Mouse (Mus musculus) limb, embryonic 10.5 days (tissue): ENCODE data around the gene Lrrtm3. TPM values are rescaled to one million over a fixed set of nuclear protein-coding genes. Genes with fewer than 3 reads are reported as not detected.

Source experiments
- DNase-seq: peaks from one replicate; pipeline ENCODE4 v3.0.0-alpha.2; 2017; ENCODE audit warnings: low spot score
- H3K27ac ChIP-seq: fragments of 300-500 bp; sonication (generic); 2 replicates; pipeline ENCODE4 v1.5.1; 2016; ENCODE audit warnings: mild to moderate bottlenecking
- H3K27me3 ChIP-seq: fragments of 300-500 bp; sonication (generic); 2 replicates; pipeline ENCODE4 v1.6.1; 2016; ENCODE audit warnings: low read depth, mild to moderate bottlenecking; ENCODE audit not compliant: poor library complexity, severe bottlenecking
- H3K36me3 ChIP-seq: fragments of 300-500 bp; sonication (generic); 2 replicates; pipeline ENCODE4 v1.6.1; 2016; ENCODE audit warnings: mild to moderate bottlenecking, moderate library complexity
- H3K4me1 ChIP-seq: fragments of 300-500 bp; sonication (generic); 2 replicates; pipeline ENCODE4 v1.6.1; 2016
- H3K4me3 ChIP-seq: fragments of 300-500 bp; sonication (generic); 2 replicates; pipeline ENCODE4 v1.5.1; 2016; ENCODE audit warnings: mild to moderate bottlenecking, moderate library complexity
- H3K9me3 ChIP-seq: fragments of 300-500 bp; sonication (generic); replicated peaks from 2 replicates; pipeline ENCODE4 v1.6.1; 2016; ENCODE audit warnings: mild to moderate bottlenecking
- WGBS: fragments of 180-500 bp; shearing (Covaris S2); methylation state at CpG from one replicate; pipeline ENCODE4 v1.1.7; 2016; 5-methylcytosine and 5-hydroxymethylcytosine counted together
- polyA plus RNA-seq: library from polyadenylated mRNA; unstranded; fragments of >200 nt; fragmentation: Nextera tagmentation; extraction: Ambion mirVana; gene quantifications from 2 replicates; pipeline ENCODE4 v1.2.1, GENCODE M21; 2016

Gene Lrrtm3
- polyA plus RNA-seq, 1 experiment from 2014 or later, result 0.53 TPM

- Histone ChIP-seq H3K36me3 (no peaks in the 10 kb centered on the region), H3K9me3 (no peaks in the 10 kb centered on the region), H3K4me1 (no peaks in the 10 kb centered on the region), H3K27ac (no peak overlapping the region), H3K4me3 (no peak overlapping the region), H3K27me3 (no peaks in the 10 kb centered on the region)
- DNase-seq, result no peak
- 97% methylated on average over 1 of the region's 1 CpGs for WGBS
These were observed 69.7 kb downstream of the Lrrtm3 start for GRCm38 (mm10) chr10:64020347-64020746.

- Histone ChIP-seq H3K27me3 (no peaks in the 10 kb centered on the region), H3K4me1 (no peaks in the 10 kb centered on the region), H3K4me3 (no peak overlapping the region), H3K36me3 (no peaks in the 10 kb centered on the region), H3K27ac (no peak overlapping the region), H3K9me3 (no peaks in the 10 kb centered on the region)
- 90% methylated on average over 9 of the region's 9 CpGs for WGBS
- no peak for DNase-seq
These were observed 88.1 kb downstream of the Lrrtm3 start for GRCm38 (mm10) chr10:64001996-64002395.

GRCm38 (mm10) chr10:64001531-64001930, 88.5 kb downstream of the Lrrtm3 start:
- 69% methylated on average over 6 of the region's 6 CpGs for WGBS
- Histone ChIP-seq H3K27me3 (no peaks in the 10 kb centered on the region), H3K4me3 (no peak overlapping the region), H3K27ac (no peak overlapping the region), H3K36me3 (no peaks in the 10 kb centered on the region), H3K4me1 (no peaks in the 10 kb centered on the region), H3K9me3 (no peaks in the 10 kb centered on the region)
- peak; percentile 43 for DNase-seq

DNA sequence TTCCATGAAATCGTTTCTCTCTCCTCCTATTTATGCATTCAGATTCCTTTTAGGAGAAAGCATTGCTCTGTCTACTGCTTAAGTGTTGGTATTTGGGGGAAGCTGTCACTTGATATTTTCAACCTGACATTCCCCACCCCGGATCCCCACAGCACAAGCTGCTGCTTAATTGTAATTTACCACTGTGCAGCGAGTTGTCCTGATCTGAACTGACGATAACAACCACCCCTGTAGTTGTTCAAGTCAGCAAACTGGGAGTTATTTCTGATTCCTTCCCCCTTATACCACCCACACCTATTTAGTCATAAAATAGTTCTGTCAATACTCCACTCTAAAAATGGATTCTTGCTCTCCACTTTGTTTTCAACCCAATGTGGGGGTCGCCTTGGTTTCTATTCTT, 95.8 kb downstream of the Lrrtm3 start:
- no peaks in the 10 kb centered on the region for H3K36me3 ChIP-seq
- H3K4me1 ChIP-seq, result no peaks in the 10 kb centered on the region
- H3K4me3 ChIP-seq, result no peak overlapping the region
- DNase-seq, result no peak
- H3K27me3 ChIP-seq, result no peaks in the 10 kb centered on the region
- no peaks in the 10 kb centered on the region for H3K9me3 ChIP-seq
- 83% methylated on average over 5 of the region's 5 CpGs for WGBS
- no peak overlapping the region for H3K27ac ChIP-seq

DNA sequence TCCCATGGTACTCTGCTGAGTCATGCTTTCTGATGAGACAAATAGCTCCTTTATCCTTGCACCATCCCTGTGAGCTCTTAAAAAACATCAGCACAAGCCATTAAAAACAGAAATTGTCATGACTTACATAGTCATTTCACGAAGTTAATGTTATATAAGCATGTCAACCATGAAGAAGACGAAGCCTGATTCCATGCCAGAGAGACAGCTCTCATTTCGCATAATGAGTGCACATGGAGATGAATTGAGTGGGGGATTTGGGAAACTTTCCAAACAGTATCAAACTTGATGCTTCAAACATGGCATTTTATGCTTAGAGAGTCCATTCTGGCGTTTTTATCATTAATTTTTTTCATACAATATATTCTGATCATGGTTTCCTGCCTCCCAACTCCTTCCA, 104.5 kb downstream of the Lrrtm3 start:
- Histone ChIP-seq H3K36me3 (no peaks in the 10 kb centered on the region), H3K27ac (no peak overlapping the region), H3K9me3 (no peaks in the 10 kb centered on the region), H3K4me3 (no peak overlapping the region), H3K27me3 (no peaks in the 10 kb centered on the region), H3K4me1 (no peaks in the 10 kb centered on the region)
- no peak for DNase-seq
- WGBS, result 83% methylated on average over 4 of the region's 4 CpGs

DNA sequence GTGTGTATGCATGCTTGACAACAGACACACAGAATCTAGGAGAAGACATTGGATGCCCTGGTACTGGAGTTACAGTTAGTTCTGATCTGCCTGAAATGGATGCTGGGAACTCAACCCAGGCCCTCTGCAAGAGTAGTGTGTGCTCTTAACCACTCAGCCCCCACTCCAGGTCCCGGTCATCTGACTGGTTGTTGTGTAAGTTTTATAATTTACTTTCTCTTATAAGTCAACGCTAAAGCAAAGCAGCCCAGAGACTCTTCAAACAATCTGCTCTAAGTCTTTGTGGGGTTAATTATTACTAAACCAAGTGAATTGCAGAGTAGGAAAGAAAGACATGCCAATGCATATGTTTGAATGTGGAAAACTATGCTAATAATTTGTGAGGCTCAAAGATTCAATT, 110.7 kb downstream of the Lrrtm3 start:
- no peak for DNase-seq
- peaks cover 11% of the 10 kb centered on the region; the same call in 1 of the 2 replicates for H3K4me1 ChIP-seq
- no peaks in the 10 kb centered on the region for H3K36me3 ChIP-seq
- no peaks in the 10 kb centered on the region for H3K27me3 ChIP-seq
- no peak overlapping the region for H3K27ac ChIP-seq
- no peaks in the 10 kb centered on the region for H3K9me3 ChIP-seq
- WGBS, result 96% methylated on average over 2 of the region's 2 CpGs
- H3K4me3 ChIP-seq, result no peak overlapping the region

- H3K27ac ChIP-seq, result no peak overlapping the region
- H3K27me3 ChIP-seq, result no peaks in the 10 kb centered on the region
- WGBS, result 81% methylated on average over 5 of the region's 5 CpGs
- H3K4me3 ChIP-seq, result no peak overlapping the region
- no peak for DNase-seq
- H3K4me1 ChIP-seq, result peaks cover 11% of the 10 kb centered on the region; the same call in 1 of the 2 replicates
- no peaks in the 10 kb centered on the region for H3K36me3 ChIP-seq
- H3K9me3 ChIP-seq, result no peaks in the 10 kb centered on the region
These were observed 111.1 kb downstream of the Lrrtm3 start for GRCm38 (mm10) chr10:63978969-63979368.

DNA sequence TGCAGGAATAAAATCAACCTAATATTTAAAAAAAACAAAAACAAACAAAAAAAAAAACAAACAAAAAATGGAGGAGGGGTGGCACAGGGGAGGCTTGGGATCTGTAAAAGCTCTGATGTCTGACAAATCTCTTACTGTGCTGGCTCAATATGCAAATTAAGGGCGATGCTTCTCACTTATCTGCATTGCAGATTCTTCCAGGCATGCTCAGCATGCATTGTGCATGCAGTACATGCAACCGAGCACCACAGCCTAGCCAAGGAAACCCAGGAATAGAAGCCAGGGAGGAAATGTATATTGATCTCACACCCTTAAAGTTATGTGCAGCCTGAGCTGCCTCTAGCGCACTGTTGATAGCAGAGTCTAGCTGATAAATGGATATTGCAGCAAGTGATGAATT, 111.5 kb downstream of the Lrrtm3 start:
- Histone ChIP-seq H3K9me3 (no peaks in the 10 kb centered on the region), H3K4me1 (peaks cover 11% of the 10 kb centered on the region; the same call in 1 of the 2 replicates), H3K27ac (no peak overlapping the region), H3K4me3 (no peak overlapping the region), H3K36me3 (no peaks in the 10 kb centered on the region), H3K27me3 (no peaks in the 10 kb centered on the region)
- WGBS, result 57% methylated on average over 3 of the region's 3 CpGs
- DNase-seq, result no peak

- no peak for DNase-seq
- no peaks in the 10 kb centered on the region for H3K27me3 ChIP-seq
- H3K27ac ChIP-seq, result no peak overlapping the region
- 56% methylated on average over 11 of the region's 11 CpGs for WGBS
- H3K9me3 ChIP-seq, result no peaks in the 10 kb centered on the region
- peaks cover 11% of the 10 kb centered on the region; the same call in 1 of the 2 replicates for H3K4me1 ChIP-seq
- no peak overlapping the region for H3K4me3 ChIP-seq
- no peaks in the 10 kb centered on the region for H3K36me3 ChIP-seq
These were observed 112.0 kb downstream of the Lrrtm3 start for GRCm38 (mm10) chr10:63978101-63978500.

DNA sequence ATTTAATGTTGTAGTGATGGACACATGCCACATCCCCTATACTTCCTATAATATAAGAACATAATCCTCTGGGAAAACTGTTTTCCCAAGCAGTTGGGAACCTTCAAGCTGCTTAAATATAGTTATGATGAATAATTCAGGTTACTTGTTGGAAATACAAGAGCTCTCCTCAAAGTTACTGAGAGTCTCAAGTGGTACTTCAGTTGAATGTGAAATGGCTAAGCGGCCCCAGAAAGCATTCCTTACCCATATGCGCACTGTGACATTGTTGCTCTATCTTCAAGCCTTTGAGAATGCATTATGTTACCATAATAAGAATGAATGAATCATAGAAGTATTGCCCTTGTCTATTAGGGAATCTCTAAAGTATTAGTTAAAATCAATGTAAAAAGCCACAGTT, 117.8 kb downstream of the Lrrtm3 start:
- Histone ChIP-seq H3K9me3 (no peaks in the 10 kb centered on the region), H3K4me1 (no peaks in the 10 kb centered on the region), H3K27ac (no peak overlapping the region), H3K36me3 (no peaks in the 10 kb centered on the region), H3K27me3 (no peaks in the 10 kb centered on the region), H3K4me3 (no peak overlapping the region)
- DNase-seq, result no peak
- 95% methylated on average over 2 of the region's 2 CpGs for WGBS

DNA sequence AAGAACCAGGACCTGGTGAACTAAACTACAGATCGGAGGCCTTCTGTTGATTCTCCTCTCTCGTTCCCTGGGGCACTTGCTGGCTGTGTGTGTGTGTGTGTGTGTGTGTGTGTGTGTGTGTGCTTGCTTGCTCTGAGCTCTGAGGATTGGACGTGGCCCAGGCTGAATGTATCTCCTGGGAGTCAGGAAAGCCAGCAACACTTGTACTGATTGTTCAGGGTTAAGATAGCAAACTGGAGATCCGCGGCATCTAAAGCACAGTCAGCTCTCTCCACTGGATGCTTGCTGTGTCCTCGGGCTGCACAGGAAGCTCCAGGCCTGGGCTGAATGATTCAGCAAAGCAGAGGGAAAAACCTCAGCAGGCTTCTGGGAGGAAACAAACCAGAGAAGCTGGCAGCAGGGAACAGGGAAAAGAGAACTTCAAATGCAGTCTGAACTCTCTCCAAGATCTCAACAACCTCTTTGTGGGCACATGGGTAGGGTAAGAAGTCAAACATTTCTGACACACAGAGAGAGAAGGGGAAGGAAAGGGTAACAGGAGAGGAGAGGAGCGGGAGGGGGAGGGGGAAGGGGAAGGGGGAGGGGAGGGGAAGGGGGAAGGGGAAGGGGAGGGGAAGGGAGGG, 135.7 kb downstream of the Lrrtm3 start:
- DNase-seq, result no peak
- Histone ChIP-seq H3K9me3 (no peaks in the 10 kb centered on the region), H3K27ac (no peak overlapping the region), H3K4me1 (0 out of 2 replicates have a peak, but pooled peaks cover 4% of the 10 kb centered on the region), H3K36me3 (no peaks in the 10 kb centered on the region), H3K27me3 (no peaks in the 10 kb centered on the region), H3K4me3 (no peak overlapping the region)
- 48% methylated on average over 6 of the region's 7 CpGs for WGBS

DNA sequence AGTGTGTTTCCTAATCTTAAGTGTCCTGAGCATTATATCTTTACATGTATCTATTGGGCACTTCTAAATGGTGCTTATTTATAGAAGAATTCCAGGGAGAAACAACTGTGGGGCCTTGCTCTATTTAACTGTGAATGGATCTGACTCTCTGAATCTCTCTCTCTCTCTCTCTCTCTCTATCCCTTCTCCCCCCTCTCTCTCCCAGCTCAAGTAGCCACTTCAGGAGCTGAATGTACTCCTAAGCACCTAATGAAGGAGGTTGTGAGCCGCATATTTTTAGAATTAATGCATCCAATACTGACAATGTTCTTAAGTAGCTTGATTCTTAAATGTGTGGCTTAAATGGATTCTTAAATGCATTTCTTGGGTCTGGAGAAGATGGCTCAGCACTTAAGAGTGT, 138.6 kb downstream of the Lrrtm3 start:
- Histone ChIP-seq H3K4me3 (no peak overlapping the region), H3K36me3 (no peaks in the 10 kb centered on the region), H3K4me1 (0 out of 2 replicates have a peak, but pooled peaks cover 4% of the 10 kb centered on the region), H3K27me3 (no peaks in the 10 kb centered on the region), H3K27ac (no peak overlapping the region), H3K9me3 (no peaks in the 10 kb centered on the region)
- WGBS, result 97% methylated on average over 1 of the region's 1 CpGs
- no peak for DNase-seq

- H3K27me3 ChIP-seq, result no peaks in the 10 kb centered on the region
- DNase-seq, result no peak
- H3K36me3 ChIP-seq, result no peaks in the 10 kb centered on the region
- no peaks in the 10 kb centered on the region for H3K9me3 ChIP-seq
- H3K27ac ChIP-seq, result no peak overlapping the region
- 77% methylated on average over 8 of the region's 8 CpGs for WGBS
- H3K4me1 ChIP-seq, result 0 out of 2 replicates have a peak, but pooled peaks cover 4% of the 10 kb centered on the region
- H3K4me3 ChIP-seq, result no peak overlapping the region
These were observed 139.2 kb downstream of the Lrrtm3 start for GRCm38 (mm10) chr10:63950867-63951266.

DNA sequence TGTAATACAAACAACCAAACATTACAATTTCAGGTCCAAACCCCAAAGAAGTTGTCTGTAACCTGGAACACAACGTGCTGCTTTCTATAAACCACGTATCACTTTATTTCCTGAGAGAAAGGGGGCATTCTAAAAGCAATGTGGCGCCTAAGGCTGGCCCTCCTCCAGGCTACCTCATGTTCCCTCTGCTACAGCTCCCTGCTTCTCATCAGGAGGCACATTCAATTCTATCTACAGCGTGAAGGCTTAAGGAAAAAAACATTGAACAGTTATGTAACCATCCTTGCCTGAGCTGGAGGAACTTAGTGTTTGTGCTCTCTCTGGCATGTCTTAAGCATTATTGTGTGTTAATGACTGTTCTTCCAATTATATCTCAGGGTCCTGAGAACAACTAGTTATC, 142.8 kb downstream of the Lrrtm3 start:
- no peak for DNase-seq
- Histone ChIP-seq H3K27me3 (no peaks in the 10 kb centered on the region), H3K4me1 (no peaks in the 10 kb centered on the region), H3K9me3 (no peaks in the 10 kb centered on the region), H3K36me3 (no peaks in the 10 kb centered on the region), H3K4me3 (no peak overlapping the region), H3K27ac (no peak overlapping the region)
- WGBS, result 86% methylated on average over 4 of the region's 4 CpGs
